Mouse (Mus musculus) kidney, adult 18-20 months (tissue): Measurements from ENCODE around the gene Gdf2.

Experiments used
- DNase-seq: peaks from one replicate; pipeline ENCODE4 v3.0.0; 2021

The Gdf2 gene

DNA sequence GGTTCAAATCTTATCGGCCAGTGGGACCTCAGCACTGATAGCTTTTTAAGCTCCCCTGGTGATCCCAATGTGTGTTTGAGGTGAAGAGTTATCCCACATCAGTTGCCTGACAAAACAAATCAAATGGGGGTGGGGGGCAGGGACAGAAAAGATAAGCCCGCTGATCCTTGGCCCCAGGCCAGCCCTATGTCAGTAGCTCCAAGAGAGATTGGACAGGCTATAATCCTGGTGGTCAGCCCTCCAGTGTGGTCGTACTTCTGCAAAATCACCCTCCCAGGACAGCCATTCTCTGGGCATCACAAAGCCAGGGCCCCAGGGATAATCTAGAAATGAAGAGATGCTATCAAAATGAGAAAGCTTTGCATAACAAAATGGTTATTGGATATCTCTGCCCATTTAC, 18.0 kb downstream of the Gdf2 start:
- no peak for DNase-seq

DNA sequence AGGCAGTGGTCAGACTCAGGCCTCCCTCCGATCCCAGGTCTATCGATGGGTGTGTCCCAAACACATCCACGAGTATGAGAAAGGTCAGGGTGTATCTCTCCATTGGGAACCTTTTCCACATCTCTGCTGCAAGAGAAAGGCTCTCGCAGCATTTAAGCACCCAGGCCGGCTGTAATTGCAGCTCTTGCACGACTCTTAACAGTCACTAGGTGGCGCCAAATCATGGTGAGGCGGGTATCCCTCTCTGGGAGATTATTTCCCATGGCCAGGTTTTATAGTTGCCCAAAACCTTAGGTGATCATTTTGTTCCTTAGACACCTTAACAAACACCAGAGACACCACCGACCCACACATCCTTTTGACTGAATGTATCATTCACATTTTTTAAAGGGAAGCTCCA, 18.5 kb downstream of the Gdf2 start:
- DNase-seq: peak; percentile 32

DNA sequence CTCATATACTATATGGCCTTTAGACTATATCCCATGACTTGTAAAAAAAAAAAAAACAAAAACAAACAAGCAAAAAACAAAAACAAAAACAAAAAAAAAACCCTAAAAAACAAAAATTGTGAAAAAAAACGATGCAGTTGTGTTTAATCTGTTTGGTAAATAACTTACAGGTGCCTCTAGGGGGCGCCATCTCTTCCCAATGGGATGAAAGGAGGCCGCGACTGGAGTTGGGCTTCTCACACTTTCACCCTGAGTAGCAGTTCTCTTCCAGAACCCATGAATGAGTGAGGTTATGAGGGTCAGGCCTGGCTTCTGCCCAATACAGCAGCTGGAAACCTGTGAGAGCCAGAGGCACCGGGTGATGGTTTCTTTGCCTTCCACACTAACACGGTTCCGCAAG, 24.8 kb downstream of the Gdf2 start:
- DNase-seq: no peak

DNA sequence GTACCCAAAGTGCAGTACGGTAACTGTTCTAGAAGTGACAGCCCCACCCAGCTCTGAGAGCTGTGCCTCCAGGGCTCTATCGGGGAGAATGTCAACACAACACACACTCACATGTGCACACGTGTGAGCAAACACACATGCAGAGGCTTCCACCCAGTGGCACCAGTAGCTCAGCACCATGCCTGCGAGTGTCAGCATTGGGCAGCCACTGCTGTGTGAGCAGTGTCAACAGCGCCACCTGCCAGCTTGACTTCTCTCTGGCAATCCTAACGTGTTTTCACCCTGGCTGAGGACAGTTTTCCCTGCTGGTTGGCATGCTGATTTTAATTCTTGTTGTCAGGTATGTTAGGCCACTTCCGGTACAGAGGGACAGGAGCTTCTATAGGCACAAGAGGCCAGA, 31.8 kb downstream of the Gdf2 start:
- no peak for DNase-seq

DNA sequence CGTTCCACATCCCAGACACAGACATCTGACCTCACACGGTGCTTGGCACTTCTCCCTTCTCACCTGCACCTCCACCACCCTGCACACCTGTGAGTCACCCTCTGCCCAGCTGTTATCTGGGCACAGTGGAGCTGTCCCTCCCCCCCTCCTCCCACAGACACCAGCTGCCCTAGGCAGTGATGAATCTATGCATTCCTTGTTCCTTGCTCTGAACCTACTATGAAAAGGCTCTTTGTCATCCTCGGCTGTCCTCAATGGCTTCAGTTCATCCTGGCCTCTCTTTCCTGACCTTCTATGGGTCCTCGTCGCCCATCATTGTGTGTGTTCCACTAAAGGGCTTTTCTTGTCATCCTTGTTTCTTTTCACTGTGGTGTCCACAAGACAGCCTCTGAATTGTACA, 33.9 kb downstream of the Gdf2 start:
- no peak for DNase-seq

DNA sequence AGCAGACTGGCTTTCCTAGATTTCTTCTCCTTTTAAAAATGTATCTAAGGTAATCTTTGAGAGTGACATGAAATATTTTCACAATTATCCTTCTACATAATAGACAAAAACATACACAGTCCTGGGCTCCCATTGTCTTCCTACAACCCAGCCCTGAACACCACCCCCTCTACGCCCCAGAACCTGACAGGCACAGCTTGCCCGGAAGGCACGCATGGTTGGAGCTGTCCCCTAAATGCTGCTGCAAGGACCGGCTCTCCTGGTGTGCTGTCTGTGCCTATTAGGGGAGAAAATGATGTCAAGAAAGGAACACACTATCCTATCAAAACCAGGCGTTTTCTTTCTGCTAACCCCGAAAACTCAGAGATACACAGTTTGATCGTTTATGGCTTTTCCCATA, 36.9 kb downstream of the Gdf2 start:
- DNase-seq: no peak

DNA sequence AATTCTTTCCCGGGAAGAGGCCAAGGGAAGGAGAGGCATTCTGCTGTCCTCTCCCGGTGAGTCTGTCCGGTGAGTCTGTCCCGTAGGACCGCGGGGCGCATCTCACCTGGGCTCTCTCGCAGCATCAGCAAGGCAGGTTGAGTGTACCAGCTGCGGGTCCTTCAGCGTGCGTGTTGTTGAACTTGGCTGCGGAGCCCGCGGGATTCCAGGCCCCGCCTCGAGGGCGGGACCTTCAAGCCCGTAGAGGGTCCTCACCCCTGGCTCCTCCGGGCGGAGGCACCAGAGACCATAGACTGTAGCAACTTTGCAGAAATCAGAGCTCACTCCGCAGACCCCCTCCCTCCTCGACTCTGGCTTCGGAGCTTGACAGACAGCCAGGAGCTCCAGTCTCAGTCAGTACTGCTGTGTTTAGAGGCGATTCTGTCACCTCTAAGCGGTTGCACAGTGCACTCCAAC, 37.8 kb downstream of the Gdf2 start, which contains the start of gene Zfp488:
TSS of gene Zfp488 (minus strand) at position 161 of the 456 bp plus-strand sequence.
- no peak for DNase-seq

DNA sequence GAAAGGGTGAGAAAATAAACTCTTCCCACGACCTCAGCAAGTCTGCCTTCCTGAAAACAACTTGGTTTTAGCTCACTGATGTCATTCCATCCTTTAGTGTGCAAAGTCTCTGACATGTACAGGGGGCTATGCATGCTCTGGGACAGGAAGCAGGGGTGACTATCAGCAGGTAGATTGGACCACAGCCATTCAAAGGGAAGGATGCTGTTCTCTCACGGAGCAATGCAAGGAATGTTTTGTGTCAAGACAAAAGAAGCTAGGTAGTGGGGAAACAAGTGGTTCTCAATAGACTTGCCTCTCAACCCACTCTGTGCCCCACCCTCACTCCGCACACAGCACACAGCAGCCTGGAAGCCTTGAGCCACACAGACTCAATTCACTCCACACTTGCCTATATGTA, 48.4 kb downstream of the Gdf2 start:
- DNase-seq: no peak

DNA sequence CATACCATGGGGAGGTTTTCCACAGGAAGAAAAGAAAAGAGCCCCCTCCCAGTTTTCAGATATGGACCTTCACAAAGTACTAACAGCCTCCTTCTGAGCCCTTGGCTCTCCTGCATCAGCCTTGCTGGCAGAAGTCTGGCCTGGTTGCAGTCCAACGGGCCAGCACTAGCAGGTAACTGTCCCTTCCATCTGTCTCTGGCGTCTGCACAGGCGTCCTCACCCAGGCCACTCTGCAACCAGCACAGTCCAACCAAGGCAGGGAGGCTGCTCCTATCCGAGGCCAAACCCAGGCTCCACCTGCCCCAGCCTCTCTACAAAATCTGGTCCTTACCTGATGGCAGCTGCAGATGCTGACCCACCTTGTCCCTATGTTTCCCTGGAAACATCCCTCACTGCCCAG, 51.1 kb downstream of the Gdf2 start:
- no peak for DNase-seq

DNA sequence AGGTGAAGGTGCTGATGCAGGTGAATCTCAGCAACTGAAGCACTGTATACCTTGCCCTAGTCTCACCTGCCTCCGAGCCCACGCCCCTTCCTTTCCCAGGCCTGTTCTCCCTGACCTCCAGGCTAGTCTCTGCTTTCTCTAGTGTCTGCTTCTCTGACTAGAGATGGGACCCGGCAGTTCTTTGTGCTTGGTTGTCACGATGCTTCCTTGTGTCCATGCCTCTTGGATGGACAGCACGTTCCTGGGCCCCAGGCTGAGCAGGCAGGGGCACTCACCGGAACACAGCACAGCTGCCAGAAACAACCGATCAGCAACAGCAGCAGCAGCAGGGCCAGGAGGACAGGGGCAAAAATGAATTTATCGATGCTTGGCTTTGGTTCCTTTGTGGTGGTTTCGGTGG, 52.2 kb downstream of the Gdf2 start:
- no peak for DNase-seq

DNA sequence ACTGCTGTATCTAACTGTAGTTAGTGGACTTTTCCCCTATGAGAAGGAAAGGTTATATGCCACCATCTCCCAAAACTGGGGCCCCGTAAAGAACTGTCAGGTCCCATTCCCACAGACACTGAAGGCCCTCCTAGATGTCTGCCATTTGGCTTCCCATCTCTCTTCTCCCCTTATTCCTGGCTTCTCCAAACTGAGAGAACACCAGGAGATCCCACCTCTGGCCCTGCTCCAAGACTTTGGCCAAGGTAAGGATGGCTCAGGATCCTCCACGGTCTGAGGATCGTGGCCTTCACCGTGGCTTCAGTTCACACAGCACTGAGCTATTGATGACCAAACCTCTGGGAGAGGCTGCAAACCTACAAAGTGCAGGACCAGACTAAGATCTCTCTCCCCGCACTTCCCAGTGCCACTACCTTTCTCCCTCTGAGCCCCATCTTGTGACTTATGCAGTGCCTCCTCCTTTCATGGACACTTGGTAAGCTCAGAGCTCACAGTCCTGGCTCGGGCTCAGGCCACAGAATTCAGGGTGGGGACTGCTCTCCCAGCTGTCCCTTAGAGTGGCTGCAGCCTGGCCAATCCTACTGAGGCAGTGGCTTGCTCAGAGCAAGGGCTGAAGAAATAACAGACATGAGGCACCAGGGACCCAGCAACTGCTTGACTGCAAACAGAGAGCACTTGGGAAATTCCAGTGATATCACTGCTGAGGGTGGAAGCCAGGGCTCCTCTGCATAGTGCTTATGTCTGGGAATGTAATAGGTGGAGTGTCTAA, 52.9 kb downstream of the Gdf2 start:
- DNase-seq: no peak
